Mouse (Mus musculus): ENCODE measurements around the gene Dnah3.

Gene Dnah3

GRCm38 (mm10) chr7:119941569-119941968, 153.5 kb downstream of the Dnah3 start:
- no peak for DNase-seq (ENCODE audit: low spot score)

- DNase-seq (ENCODE audit: low spot score), result no peak
Measured at GRCm38 (mm10) chr7:119937036-119937435, 158.0 kb downstream of the Dnah3 start.

DNA sequence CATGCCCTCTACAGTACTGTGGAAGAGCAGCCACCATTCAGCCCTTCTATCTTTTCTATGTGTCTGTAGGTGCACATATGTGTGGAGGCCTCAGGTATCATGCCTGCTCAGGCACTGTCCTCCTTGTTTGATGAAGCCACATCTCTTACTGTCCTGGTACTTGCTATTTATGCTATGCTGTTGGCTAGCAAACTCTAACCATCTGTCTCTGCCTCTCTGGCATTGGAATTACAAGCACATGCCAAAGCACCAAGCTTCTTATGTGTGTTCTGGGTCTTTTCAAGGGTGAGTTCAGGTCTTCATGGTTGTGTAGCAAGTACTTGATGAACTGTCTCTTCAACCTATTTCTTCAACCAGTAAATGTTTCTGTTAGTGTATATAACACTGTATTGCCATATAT, 158.8 kb downstream of the Dnah3 start:
- DNase-seq (ENCODE audit: low spot score), result no peak

DNA sequence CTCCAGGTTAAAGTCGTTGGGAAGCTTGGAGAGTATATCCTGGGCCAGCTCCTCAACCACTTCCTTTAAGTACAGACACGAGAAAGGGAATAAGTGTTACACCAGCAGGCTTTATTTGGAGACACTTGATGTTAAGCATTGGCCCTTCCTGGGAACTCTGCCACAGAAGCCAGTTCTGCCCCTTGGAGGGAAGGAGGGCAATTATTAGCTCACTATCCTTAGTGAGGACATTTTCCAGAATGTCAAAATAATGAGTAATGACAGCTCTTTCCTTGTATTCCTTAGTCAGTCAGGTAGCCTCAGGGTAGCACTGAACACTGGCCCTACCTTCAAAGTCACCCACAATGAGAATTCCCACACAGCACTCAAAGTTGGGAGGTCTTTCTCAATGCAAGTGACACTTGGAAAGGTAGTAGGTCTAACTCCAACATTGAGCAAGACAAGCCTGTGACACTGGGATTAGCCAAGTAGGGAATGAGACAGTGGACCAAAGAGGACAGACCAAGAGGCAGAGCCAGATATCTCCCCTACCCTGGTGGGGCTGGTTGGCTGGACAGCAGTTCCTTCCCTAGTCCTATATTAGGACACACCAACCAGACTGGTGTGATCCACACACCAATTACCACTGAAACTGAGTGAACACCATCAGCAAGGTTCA, 166.2 kb downstream of the Dnah3 start:
- DNase-seq (ENCODE audit: low spot score), result no peak

DNA sequence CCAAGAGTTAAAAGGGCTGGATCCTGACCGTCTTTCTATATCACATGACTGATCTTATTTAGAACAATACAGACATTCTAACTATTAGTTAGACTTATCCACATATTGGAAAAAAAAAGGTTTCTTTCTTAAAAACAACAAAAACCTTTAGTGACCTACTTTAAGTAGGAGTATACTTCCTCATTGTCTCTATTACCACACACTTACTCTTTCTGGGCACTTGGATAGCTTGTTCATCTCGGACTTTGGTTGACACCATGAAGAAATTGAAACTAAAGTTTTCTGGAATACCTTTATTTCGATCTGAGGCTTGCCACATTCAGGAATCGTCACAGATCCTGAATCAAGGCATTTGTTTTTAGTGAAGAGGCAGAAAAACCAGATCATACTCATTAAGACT, 174.0 kb downstream of the Dnah3 start:
- no peak for DNase-seq (ENCODE audit: low spot score)

DNA sequence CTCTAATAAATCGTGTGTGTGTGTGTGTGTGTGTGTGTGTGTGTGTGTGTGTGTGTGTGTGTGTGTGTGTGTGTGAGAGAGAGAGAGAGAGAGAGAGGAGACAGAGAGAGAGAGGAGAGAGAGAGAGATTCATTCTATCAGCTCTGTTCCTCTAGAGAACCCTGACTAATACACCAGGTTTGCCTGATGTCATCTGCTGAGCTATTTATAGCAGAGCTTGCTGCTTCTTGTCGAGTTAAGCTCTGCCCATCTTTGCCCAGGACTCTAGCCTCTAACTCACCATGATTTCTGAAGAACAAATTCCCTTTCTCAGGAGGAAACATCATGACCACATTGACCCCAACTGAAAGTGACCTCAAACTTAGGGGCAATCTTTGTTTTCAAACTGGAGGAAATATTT, 174.6 kb downstream of the Dnah3 start:
- DNase-seq (ENCODE audit: low spot score), result no peak

- DNase-seq (ENCODE audit: low spot score), result no peak
Measured at GRCm38 (mm10) chr7:119911727-119912126, 183.4 kb downstream of the Dnah3 start.

DNA sequence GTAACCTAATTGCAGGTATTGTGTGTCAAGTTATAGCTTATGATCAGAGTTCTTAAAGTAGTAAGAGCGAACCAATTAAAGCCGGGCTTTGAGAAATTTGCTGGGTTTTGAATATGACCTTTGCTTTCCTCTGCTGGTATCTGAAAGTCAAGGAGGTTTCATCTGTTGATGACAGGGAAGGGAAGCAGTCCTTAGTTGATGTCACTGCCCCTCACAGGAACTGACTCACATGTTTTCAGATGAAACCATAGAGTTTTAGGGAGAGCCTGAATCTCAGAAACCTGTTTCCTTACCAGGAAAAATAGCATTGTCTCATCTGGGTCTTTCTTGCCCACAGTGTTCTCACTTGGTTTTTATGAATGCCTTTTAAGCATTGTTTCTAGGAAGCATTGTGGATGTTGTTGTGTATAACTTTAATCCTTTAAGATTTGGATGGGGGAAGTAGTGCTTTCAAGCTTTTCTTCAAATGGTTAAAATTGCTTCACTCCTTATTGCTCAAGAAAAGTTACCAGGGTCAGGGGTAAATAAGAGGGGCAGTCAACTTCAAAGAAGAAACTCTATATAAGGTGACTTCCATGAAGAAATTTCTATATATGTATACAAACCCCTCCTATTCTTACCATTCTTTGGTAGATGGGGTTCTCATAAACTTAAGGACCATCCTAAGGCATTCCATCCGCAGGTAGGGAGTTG, 188.4 kb downstream of the Dnah3 start:
- no peak for DNase-seq (ENCODE audit: low spot score)

- DNase-seq (ENCODE audit: low spot score), result no peak
Measured at GRCm38 (mm10) chr7:119899386-119900057, 195.6 kb downstream of the Dnah3 start.

- no peak for DNase-seq (ENCODE audit: low spot score)
Measured at GRCm38 (mm10) chr7:119898247-119898856, 196.7 kb downstream of the Dnah3 start.

DNA sequence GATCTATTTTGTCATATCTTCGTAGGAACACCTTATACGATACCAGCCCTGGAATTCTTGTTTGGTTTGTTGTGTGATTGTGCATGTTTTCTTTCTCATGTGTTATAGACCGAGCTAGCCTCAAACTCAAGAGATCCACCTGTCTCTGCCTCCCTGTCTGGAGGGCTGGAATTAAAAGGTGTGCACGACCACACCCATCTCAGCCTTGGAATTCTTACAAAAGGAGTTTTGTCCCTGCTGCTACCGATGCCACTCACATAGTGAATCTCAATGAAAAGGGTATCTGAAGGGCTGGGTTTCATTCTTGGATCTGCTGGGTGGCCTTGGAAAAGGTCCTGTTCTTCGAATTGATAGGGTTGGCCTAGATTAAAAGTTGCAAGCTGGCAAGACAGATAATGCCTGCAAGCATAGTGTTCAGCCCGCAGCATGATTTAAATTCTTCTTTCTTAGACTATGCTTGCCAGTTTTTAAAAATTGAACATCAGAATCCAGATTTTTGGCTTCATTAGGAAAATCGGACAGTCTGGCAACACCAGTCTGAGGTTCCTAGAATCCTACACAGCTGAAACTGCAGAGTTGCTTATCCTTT, 197.5 kb downstream of the Dnah3 start:
- DNase-seq (ENCODE audit: low spot score), result no peak

DNA sequence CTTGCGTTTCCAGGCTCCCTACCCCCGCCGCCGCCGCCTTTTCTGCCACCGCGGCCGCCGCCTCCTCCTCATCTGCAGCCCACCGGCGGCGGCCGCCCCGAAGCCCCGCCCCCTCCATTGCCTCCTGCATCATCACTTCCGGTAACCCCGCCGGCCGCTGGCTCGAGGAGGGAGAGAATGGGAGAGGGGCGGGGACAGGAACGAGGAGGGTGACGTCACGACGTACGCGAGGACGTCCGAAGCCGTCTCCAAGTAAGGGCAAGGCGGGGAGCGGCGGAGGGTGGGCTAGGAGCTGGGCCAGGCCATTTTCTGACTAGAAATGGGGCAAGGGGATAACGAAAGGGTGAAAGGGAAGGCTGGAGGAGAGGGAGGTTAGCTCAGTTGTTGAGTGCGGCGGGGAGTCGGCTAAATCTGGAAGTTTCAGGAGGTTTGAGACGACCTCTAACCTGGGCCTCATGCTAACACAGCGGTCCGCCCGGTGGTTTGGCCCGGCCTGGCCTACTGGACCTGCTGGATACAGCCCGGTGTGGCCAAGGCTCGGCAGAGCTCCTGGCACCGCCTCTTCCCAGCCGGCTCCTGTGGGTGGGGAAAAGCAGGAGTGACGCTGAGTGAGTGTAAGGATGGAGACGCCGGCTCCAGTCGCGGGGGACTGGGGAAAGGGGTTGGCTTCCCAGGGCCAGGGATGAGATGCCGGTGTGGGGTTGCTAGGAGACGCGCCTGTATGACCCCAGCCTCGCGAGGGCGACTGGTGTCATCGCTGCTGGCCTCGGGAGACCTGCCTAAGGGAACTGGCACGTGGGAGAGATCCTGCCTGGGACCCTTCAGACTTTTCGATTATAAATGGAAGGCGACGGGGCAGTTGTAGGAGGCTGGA, 199.2 kb downstream of the Dnah3 start, which contains the start of the genes Lyrm1 and Dcun1d3:
TSS of gene Lyrm1 (plus strand) at position 223 of the 874 bp plus-strand sequence.
TSS of gene Dcun1d3 (minus strand) at position 660 of the 874 bp plus-strand sequence.
- peak; percentile 96 for DNase-seq (ENCODE audit: low spot score)

DNA sequence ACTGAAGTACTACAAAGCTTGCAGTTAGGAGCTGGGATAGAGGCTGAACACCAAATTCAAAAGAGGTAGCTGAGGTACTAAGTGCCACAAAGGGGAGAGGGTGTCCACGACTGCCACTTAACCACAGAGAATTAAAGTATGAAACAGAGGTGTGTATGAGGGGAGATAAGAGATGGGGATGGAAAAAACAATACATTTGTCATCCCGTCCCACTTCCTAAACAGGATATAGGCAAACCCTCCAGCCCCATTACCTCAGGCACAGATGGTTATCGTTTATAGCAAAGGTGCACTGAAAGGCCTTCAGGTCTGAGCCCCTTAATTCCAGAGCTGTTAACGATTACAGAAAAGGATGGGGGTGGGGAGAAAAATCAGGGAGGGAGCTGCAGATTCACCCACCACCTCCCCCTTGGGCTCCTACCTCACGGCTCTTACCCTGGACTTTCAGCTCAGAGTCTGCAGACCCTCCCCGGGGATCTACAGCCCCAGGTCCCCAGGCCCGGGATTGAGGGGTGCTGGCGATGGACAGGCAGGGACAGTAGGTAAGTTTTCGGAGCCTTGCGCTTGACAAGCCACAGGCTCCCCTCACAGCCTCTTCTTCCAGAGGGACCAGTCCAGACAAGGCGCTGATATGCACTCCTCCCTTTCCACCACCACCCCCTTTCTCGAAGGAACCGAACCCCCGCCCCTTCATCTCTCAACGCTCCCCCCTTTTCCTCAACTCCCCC, 200.1 kb downstream of the Dnah3 start:
- peak; percentile 13 for DNase-seq (ENCODE audit: low spot score)

DNA sequence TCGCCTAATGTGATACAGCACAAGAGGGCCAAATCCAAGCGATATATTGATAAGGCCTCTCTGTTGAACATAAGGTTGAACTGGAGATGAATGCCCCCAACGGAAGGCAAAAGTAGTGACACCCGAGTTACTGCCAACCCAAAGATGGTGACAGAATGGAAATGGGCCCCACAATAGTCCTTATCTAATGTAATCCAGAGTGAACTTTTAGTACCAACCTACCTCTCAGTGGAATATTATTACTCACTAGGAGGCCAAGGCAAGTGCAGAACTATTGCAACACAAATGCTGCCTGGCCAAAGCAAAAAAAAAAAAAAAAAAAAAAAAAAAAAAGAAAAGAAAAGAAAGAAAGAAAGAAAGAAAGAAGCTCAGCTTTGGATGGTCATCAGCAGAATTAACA, 202.3 kb downstream of the Dnah3 start:
- no peak for DNase-seq (ENCODE audit: low spot score)

DNA sequence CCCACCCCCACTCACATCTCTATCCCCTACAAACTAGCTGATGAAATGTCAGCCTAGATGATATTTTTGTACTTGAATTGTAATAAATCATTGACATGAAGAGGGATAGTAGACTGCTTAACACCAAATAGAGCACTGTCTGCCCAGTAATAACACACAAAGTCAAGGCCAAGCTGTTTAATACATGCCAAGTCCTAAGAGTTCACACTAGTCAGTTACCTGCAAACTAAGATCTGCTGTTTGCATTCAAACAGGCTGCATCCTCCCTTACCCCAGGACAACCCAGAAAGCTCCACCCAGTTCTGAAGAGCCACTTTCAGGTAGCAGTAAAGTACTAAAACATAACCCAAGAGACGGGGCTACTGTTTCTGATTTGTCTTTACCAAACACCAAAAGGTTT, 202.9 kb downstream of the Dnah3 start:
- DNase-seq (ENCODE audit: low spot score), result no peak

GRCm38 (mm10) chr7:119887887-119888286, 207.2 kb downstream of the Dnah3 start:
- no peak for DNase-seq (ENCODE audit: low spot score)

- no peak for DNase-seq (ENCODE audit: low spot score)
Measured at GRCm38 (mm10) chr7:119881229-119881628, 213.9 kb downstream of the Dnah3 start.

DNA sequence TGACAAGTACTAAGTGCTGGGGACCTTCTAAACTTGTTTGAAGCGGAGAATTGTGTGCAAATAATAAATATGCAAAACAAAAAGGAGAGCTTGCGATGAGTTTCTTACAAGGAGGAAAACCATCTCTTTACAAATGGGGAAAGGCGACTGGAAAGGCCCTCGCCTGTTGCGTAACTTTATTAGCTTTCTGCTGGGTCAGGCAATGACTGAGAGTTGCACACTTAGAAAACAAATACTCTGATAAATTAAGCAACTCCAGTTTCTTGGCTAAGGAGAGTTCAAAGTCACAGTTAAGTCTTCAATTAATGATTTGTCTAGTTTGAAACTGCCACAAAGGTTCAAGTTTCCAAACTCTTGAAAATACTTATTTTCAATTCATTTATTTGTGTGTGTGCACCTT, 214.7 kb downstream of the Dnah3 start:
- no peak for DNase-seq (ENCODE audit: low spot score)

DNA sequence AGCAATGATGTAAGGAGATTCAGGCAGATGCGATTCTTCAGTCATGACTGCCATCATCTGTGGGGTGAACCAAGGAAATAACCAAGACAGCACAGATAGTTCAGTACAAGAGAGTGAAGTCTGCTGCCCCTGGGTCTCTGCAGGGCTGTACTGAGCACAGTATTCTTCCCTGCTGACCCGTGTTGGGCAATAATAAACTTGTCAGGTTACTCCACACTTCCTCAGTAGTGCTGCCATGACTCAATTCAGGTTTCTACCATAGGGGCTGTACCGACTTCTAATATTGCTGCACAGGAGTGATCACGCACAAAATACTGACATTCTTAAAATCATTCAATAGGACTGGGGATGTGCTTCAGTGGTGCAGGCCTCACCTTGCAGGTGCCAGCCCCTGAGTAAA, 215.9 kb downstream of the Dnah3 start:
- DNase-seq (ENCODE audit: low spot score), result no peak

DNA sequence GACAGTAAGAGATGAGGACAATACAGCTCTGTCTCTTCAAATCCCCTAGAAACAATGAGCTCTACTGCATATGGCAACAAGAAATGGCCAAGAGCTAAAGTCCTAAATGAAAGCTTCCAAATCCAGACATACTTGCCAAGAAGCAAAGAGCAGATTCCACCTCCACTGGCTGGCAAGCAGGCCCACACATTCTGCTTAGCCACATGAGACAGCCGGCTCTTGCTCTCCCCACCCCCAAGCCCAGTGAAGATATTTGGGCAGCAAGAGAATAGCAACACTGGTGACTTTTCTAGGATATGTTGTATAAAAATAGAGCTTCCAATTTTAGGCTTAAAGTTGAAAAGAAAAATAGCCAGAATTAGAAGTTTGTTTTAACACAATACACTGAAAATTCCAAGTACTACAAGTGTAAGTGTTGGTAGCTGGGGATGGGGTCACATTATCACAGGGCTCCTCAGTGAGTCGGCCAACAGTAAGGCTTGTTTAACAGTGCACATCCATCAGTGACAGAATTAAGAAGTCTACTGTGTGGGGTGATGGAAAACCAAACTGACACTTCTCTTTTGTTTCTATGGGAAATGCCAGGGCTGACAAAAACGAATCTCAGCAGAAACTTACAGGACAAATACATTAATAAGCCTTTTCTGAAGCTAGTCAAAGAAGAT, 219.2 kb downstream of the Dnah3 start:
- DNase-seq (ENCODE audit: low spot score), result peak; percentile 65
